Mouse (Mus musculus) midbrain, embryonic 12.5 days (tissue): ENCODE data around the gene Akap6. TPM values are rescaled to one million over a fixed set of nuclear protein-coding genes. Genes with fewer than 3 reads are reported as not detected.
A peak's percentile ranks its signal among the peaks of the same experiment; 100 is the strongest.

ENCODE experiments used
- ATAC-seq: fragments of 200-750 bp; cut with Nextera tagmentation; 2 replicates; pipeline ENCODE4 v1.8.0; 2017; ENCODE audit warnings: low read depth, moderate TSS enrichment, moderate library complexity; ENCODE audit not compliant: low FRiP score
- H3K27ac ChIP-seq: fragments of 300-500 bp; sonication (generic); replicated peaks from 2 replicates; pipeline ENCODE4 v1.5.1; 2016; ENCODE audit warnings: mild to moderate bottlenecking
- H3K27me3 ChIP-seq: fragments of 300-500 bp; sonication (generic); 2 replicates; pipeline ENCODE4 v1.6.1; 2016; ENCODE audit warnings: mild to moderate bottlenecking
- H3K36me3 ChIP-seq: fragments of 300-500 bp; sonication (generic); 2 replicates; pipeline ENCODE4 v1.6.1; 2016
- H3K4me1 ChIP-seq: fragments of 300-500 bp; sonication (generic); 2 replicates; pipeline ENCODE4 v1.6.1; 2016
- H3K4me2 ChIP-seq: fragments of 300-500 bp; sonication (generic); replicated peaks from 2 replicates; pipeline ENCODE4 v1.6.1; 2016; ENCODE audit warnings: mild to moderate bottlenecking, moderate library complexity
- H3K4me3 ChIP-seq: fragments of 300-500 bp; sonication (generic); 2 replicates; pipeline ENCODE4 v1.5.1; 2016; ENCODE audit warnings: mild to moderate bottlenecking
- H3K9ac ChIP-seq: fragments of 300-500 bp; sonication (generic); replicated peaks from 2 replicates; pipeline ENCODE4 v1.6.1; 2016; ENCODE audit warnings: mild to moderate bottlenecking, moderate library complexity
- H3K9me3 ChIP-seq: fragments of 300-500 bp; sonication (generic); 2 replicates; pipeline ENCODE4 v1.6.1; 2016; ENCODE audit warnings: mild to moderate bottlenecking
- WGBS: fragments of 180-500 bp; shearing (Covaris S2); methylation state at CpG from one replicate; pipeline ENCODE4 v1.1.7; 2016; 5-methylcytosine and 5-hydroxymethylcytosine counted together
- polyA plus RNA-seq: library from polyadenylated mRNA; unstranded; fragments of >200 nt; fragmentation: Nextera tagmentation; extraction: Ambion mirVana; gene quantifications from 2 replicates; pipeline ENCODE4 v1.2.1, GENCODE M21; 2016

Akap6 gene
- polyA plus RNA-seq, 1 experiment from 2014 or later = 27.2 TPM

DNA sequence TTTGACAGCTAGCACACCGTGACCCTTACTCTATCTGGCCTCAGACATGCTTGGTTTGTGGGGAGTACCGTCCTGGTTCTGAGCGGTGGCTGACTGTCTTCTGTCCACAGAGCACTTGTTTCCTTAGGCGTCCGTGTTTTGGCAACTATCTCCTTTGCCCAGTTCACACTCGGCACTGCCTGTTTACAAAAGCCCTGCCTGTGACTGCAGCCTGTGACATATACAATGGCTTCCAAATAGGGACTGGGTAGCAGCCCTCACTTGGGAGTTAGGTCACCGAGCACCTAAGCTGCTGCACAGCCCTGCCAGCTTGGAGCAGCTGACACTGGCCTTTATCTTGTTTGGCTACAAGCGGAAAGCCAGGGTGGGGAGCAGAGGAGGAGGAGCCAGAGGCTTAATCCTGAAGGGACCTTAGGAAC is 91.2 kb downstream of the Akap6 start:
- Histone ChIP-seq H3K4me1 (peaks cover 34% of the 10 kb centered on the region), H3K4me3 (no peak overlapping the region), H3K4me2 (peak overlapping the region; percentile 30), H3K36me3 (no peaks in the 10 kb centered on the region), H3K9ac (no peak overlapping the region; the same call in 1 of the 2 replicates), H3K9me3 (no peaks in the 10 kb centered on the region), H3K27me3 (no peaks in the 10 kb centered on the region), H3K27ac (peak overlapping the region; percentile 43)
- peak; percentile 89 for ATAC-seq
- WGBS = 12% methylated on average over 8 of the region's 8 CpGs

DNA sequence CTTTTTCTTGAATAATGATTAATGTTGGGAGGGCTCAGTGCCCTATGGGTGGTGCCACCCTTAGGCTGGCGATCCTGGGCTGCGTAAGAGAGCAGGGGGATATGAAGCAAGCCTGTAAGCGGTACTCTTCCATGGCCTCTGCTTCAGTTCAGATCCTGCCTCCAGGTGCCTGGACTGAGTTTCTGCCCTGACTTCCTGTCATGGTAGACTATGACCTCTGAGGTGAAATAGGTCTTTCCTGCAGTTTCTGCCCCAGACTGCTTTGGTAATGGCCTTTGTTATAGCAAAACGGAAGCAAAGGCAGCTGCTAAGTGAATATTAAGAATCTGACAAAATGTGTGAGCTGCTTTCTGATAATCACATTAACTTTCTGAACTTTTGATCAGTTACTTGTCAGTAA is 94.9 kb downstream of the Akap6 start:
- Histone ChIP-seq H3K27ac (no peak overlapping the region), H3K4me3 (no peak overlapping the region), H3K27me3 (no peaks in the 10 kb centered on the region), H3K9ac (no peak overlapping the region), H3K36me3 (no peaks in the 10 kb centered on the region), H3K9me3 (no peaks in the 10 kb centered on the region), H3K4me1 (peaks cover 32% of the 10 kb centered on the region), H3K4me2 (no peak overlapping the region)
- WGBS = 92% methylated on average over 4 of the region's 4 CpGs
- ATAC-seq = no peak

DNA sequence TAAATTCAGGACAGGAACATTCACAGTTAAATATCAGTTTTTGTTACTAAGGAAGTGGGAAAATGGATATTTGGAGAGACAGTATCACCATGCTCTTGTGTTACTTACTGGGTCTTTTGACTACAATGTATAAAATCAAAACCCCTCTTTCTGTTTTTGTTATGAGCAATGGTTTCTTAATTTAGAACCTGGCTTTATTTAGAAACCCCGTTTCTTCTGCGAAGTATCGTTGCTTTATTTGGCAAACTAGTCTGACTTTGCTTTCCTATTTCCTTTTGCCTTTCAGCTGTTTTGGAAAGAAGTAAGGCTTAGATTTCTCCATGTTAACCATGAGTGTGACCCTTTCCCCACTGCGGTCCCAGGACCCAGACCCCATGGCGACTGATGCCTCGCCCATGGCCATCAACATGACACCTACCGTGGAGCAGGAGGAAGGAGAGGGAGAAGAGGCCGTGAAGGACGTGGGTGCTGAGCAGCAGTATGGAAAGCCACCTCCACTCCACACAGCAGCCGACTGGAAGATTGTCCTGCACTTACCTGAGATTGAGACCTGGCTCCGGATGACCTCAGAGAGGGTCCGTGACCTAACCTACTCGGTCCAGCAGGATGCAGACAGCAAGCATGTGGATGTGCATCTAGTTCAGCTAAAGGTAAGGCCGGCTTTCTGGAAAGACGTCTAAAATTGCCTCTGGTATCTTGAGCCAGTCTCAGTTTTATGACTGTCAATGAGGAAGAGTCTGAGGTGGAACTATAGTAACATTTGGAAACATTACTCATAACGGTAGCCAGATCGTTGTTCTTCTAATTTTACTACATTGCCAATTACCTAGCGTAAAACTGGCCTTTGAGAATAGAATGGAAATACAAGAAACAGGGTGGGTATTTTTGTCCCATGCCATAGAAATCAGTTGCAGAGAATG is 96.6 kb downstream of the Akap6 start:
- no peak overlapping the region for H3K9ac ChIP-seq
- WGBS = 91% methylated on average over 18 of the region's 18 CpGs
- no peak overlapping the region for H3K4me3 ChIP-seq
- peaks cover 15% of the 10 kb centered on the region for H3K4me1 ChIP-seq
- H3K27me3 ChIP-seq = no peaks in the 10 kb centered on the region
- H3K27ac ChIP-seq = no peak overlapping the region
- no peaks in the 10 kb centered on the region for H3K36me3 ChIP-seq
- no peak for ATAC-seq
- no peaks in the 10 kb centered on the region for H3K9me3 ChIP-seq
- H3K4me2 ChIP-seq = no peak overlapping the region

DNA sequence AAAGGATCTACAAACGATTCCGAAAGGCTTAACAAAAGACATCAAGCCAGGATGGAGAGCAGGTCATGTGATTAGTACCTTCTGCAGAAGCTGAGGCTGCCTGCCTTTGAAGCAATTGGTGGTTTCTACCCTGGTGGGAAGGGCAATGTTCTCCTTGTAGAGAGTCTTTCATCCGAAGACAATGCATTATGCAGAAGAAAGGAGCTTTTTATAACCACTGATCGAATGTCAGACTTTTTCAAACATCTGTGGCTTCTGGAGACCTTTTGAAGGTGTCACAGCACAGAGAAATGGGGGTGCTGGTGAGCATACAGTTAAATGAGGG is 97.2 kb downstream of the Akap6 start:
- no peak overlapping the region for H3K27ac ChIP-seq
- H3K36me3 ChIP-seq = peaks cover under 1% of the 10 kb centered on the region; the same call in 1 of the 2 replicates
- no peaks in the 10 kb centered on the region for H3K27me3 ChIP-seq
- H3K9ac ChIP-seq = no peak overlapping the region
- 41% methylated on average over 4 of the region's 4 CpGs for WGBS
- ATAC-seq = no peak
- H3K9me3 ChIP-seq = no peaks in the 10 kb centered on the region
- H3K4me2 ChIP-seq = no peak overlapping the region
- peaks cover 9% of the 10 kb centered on the region for H3K4me1 ChIP-seq
- no peak overlapping the region for H3K4me3 ChIP-seq

DNA sequence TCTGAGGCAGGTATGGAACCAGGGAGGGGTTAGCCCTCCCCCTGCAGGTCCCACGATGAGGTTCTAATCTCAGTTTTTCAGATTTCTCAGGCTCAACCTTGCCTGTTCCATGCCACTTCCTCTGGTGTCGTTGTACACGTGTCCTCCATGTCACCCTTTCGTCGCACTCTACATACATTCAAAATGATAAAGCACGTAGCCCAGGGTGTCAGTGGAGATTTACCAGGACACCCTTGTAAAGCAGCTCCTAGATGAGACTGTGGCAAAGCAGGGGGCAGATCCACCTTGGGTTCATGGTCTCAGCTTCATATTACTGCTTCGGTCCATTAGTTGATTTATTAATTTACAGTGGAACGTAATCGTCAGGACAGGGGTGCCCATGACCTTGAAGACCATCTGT is 100.5 kb downstream of the Akap6 start:
- Histone ChIP-seq H3K36me3 (peaks cover 10% of the 10 kb centered on the region; the same call in 1 of the 2 replicates), H3K4me1 (0 out of 2 replicates have a peak, but pooled peaks cover 4% of the 10 kb centered on the region), H3K27ac (no peak overlapping the region), H3K9ac (no peak overlapping the region), H3K4me3 (no peak overlapping the region), H3K4me2 (no peak overlapping the region), H3K9me3 (no peaks in the 10 kb centered on the region), H3K27me3 (no peaks in the 10 kb centered on the region)
- ATAC-seq = no peak
- WGBS = 95% methylated on average over 9 of the region's 9 CpGs

DNA sequence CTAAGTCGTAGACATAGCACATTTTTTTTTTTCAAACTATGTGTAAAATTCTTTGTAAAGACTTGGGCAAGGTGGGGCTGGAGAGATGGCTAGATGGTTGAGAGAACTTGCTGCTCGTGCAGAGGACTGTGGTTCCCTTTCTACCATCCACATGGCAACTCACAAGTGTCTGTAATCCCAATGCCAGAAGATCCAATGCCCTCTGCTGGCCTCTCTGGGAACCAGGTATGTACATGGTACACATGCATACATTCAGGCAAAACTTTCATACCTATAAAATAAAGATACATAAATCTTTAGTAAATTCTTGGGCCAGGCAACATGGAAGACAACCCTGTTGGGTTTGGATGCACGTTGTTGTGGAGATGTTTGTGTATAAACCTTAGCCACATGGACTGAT is 107.1 kb downstream of the Akap6 start:
- no peaks in the 10 kb centered on the region for H3K27me3 ChIP-seq
- H3K36me3 ChIP-seq = peaks cover 10% of the 10 kb centered on the region; the same call in 1 of the 2 replicates
- H3K4me1 ChIP-seq = no peaks in the 10 kb centered on the region
- WGBS = 80% methylated on average over 3 of the region's 3 CpGs
- no peaks in the 10 kb centered on the region for H3K9me3 ChIP-seq
- H3K4me3 ChIP-seq = no peak overlapping the region
- ATAC-seq = no peak
- no peak overlapping the region for H3K27ac ChIP-seq
- H3K9ac ChIP-seq = no peak overlapping the region
- no peak overlapping the region for H3K4me2 ChIP-seq

DNA sequence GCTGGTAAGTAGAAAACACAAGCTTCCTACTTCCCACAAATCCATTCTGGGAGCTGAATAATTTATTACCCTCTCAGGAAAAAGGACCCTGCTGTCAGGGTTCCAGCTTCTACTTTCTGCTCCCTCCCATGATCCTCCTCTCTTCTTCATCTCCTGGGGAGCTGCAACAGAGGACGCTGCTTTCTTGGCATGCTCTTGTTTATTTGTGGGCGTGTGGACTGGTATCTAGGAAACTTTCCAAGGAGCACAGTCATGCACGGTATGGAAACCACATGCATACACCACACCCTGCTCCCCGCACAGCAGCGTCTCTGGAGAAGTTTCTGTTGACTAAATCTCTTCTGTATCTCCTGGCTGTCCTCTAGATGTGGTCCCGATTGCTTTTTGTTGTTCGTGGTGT is 119.4 kb downstream of the Akap6 start:
- no peaks in the 10 kb centered on the region for H3K9me3 ChIP-seq
- WGBS = 67% methylated on average over 7 of the region's 7 CpGs
- H3K4me1 ChIP-seq = 0 out of 2 replicates have a peak, but pooled peaks cover 12% of the 10 kb centered on the region
- no peak overlapping the region for H3K4me2 ChIP-seq
- no peak for ATAC-seq
- H3K27me3 ChIP-seq = no peaks in the 10 kb centered on the region
- no peak overlapping the region for H3K27ac ChIP-seq
- H3K4me3 ChIP-seq = no peak overlapping the region
- H3K36me3 ChIP-seq = 0 out of 2 replicates have a peak, but pooled peaks cover 8% of the 10 kb centered on the region
- H3K9ac ChIP-seq = no peak overlapping the region

DNA sequence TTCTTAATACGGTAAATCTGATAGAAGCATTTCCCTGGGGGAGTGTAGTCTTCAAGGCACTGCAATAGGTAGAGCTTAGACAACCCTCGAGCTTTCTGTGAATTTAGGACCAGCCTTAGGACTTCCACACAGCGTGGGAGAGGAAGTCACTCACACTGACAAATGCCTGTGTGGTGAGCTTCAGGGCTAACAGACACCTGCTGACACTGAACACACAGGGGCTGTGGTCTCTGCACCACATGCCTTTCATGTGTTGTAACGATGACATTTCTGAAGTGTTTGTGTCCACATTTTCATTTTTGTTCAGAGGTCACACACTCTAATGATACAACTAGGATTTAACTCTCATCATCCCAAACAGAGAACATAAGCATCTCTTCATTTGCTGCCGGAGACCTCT is 125.6 kb downstream of the Akap6 start:
- 90% methylated on average over 5 of the region's 5 CpGs for WGBS
- no peak overlapping the region for H3K27ac ChIP-seq
- no peaks in the 10 kb centered on the region for H3K27me3 ChIP-seq
- H3K9ac ChIP-seq = no peak overlapping the region
- H3K4me1 ChIP-seq = no peaks in the 10 kb centered on the region
- no peak for ATAC-seq
- H3K4me2 ChIP-seq = no peak overlapping the region
- no peak overlapping the region for H3K4me3 ChIP-seq
- no peaks in the 10 kb centered on the region for H3K9me3 ChIP-seq
- 0 out of 2 replicates have a peak, but pooled peaks cover 8% of the 10 kb centered on the region for H3K36me3 ChIP-seq

DNA sequence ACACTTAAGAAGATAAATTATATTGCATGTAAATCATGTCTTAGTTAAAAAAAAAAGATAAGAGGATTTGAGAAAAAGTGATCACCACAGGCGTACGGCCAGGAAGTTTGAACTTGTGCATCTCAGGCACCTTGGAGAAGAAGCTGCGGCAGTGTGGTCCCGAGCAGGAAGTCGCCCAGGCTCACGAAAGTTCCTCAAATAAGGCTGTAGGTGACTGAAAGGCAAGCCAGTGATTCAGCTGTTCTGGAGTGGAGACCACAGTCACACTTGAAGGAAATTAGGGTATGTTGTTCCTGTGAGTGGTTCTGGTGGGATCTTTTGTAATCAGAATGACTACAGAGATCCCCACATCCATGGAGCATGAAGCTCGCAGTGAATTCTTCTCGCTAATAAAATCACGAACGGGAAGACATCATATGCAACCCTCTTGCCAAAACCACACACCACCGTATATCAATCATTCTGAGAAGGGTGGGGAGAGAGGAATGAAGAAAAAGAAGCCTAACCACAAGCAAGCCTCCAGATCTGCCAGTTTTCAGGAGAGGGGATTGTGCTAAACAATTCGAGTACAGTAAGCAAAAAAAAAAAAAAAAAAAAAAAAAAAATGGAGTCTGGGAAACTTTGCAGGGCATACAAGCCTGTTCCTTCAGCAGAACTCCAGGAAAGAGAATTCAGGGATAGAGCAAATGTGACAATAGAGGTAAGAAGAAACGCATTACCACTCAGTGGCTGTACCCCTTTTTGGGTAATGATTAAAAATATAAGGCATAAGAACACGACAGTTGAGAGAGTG is 130.0 kb downstream of the Akap6 start:
- H3K4me1 ChIP-seq = peaks cover 10% of the 10 kb centered on the region
- no peak for ATAC-seq
- no peaks in the 10 kb centered on the region for H3K27me3 ChIP-seq
- WGBS = 86% methylated on average over 14 of the region's 14 CpGs
- H3K4me2 ChIP-seq = no peak overlapping the region
- H3K9ac ChIP-seq = no peak overlapping the region
- H3K27ac ChIP-seq = no peak overlapping the region
- no peak overlapping the region for H3K4me3 ChIP-seq
- H3K9me3 ChIP-seq = no peaks in the 10 kb centered on the region
- H3K36me3 ChIP-seq = no peaks in the 10 kb centered on the region

DNA sequence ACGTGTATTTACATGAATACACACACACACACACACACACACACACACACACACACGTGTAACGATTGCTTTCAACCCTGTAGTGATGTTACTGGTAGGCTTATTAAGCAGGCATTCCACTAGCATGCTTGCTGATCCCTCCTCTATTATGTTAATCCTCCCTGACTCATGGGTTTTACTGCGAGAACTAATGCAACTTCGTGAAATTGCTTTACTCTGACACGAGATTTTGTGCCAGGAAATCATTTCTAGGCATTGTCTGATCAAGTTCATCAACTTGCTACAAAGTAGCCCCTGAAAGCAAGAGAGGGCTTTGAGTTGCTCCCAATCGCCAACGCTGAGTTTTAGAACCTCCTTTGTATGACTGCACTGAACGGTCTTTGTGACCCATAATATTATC is 132.6 kb downstream of the Akap6 start:
- no peaks in the 10 kb centered on the region for H3K9me3 ChIP-seq
- no peak overlapping the region for H3K9ac ChIP-seq
- no peaks in the 10 kb centered on the region for H3K36me3 ChIP-seq
- H3K4me2 ChIP-seq = peak overlapping the region; percentile 35
- peak; percentile 57; the same call in 1 of the 2 replicates for ATAC-seq
- 28% methylated on average over 9 of the region's 9 CpGs for whole genome bisulfite sequencing
- H3K4me3 ChIP-seq = no peak overlapping the region
- H3K27me3 ChIP-seq = no peaks in the 10 kb centered on the region
- peaks cover 36% of the 10 kb centered on the region for H3K4me1 ChIP-seq
- H3K27ac ChIP-seq = peak overlapping the region; percentile 65

DNA sequence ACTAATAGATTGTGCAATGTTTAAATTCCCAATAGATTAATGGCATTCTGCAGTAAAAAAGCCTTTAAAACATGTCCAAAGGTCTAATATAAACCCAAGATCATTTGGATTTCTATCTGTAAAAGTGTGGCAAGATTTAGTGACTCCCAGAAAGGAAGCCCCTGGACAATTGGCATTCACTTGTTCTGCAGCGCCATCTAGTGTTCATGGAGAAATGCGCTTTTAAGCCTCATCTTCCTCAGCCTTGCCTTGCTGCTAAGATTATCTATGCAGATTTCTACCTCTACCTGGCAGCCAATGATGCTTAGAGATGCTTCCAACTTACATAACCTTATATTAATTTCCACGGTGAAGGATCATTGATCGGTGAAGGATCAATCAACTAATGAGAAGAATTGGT is 133.0 kb downstream of the Akap6 start:
- Histone ChIP-seq H3K4me2 (peak overlapping the region; percentile 35; the same call in 1 of the 2 replicates), H3K27ac (no peak overlapping the region)

DNA sequence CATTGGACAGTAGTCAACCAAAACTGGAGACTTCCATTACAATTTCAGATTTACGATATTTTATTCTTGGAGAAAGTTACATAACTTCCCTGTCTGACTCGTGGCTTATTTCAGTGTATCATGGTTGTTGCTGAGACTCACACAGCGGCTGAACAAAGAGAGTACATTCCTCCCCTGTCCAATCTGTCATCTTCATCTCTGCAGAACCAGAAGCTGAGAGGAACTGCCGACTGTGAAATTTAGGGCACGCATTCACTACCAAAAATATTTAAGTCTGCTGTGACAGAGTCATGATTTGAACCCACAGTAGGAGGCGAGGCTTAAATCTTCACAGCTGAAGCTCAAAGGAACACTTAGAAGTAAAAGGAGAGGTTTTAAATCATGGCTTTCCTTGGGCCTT is 134.0 kb downstream of the Akap6 start:
- Histone ChIP-seq H3K4me2 (no peak overlapping the region), H3K9me3 (no peaks in the 10 kb centered on the region), H3K27ac (no peak overlapping the region), H3K4me1 (peaks cover 39% of the 10 kb centered on the region), H3K4me3 (no peak overlapping the region), H3K9ac (no peak overlapping the region), H3K27me3 (no peaks in the 10 kb centered on the region), H3K36me3 (no peaks in the 10 kb centered on the region)
- WGBS = 58% methylated on average over 6 of the region's 6 CpGs
- no peak for ATAC-seq

More for the DNA sequence above, 133.0 kb downstream of the Akap6 start:
- no peak overlapping the region for H3K9ac ChIP-seq
- H3K4me1 ChIP-seq = peaks cover 39% of the 10 kb centered on the region
- H3K9me3 ChIP-seq = no peaks in the 10 kb centered on the region
- H3K27me3 ChIP-seq = no peaks in the 10 kb centered on the region
- no peak overlapping the region for H3K4me3 ChIP-seq
- no peak for ATAC-seq
- 7% methylated on average over 4 of the region's 4 CpGs for WGBS
- no peaks in the 10 kb centered on the region for H3K36me3 ChIP-seq
